Mouse (Mus musculus): Measurements from ENCODE around the gene Anks6.

Gene Anks6

GRCm38 (mm10) chr4:46990281-46991015 lies 66.8 kb downstream of the Anks6 start:
- no peak for DNase-seq (ENCODE audit: low read depth, low spot score)

GRCm38 (mm10) chr4:46989842-46990241 lies 67.4 kb downstream of the Anks6 start:
- DNase-seq (ENCODE audit: low read depth, low spot score) = peak; percentile 33

GRCm38 (mm10) chr4:46988824-46989223 lies 68.4 kb downstream of the Anks6 start:
- no peak for DNase-seq (ENCODE audit: low read depth, low spot score)

GRCm38 (mm10) chr4:46988257-46988656 lies 69.0 kb downstream of the Anks6 start:
- no peak for DNase-seq (ENCODE audit: low read depth, low spot score)

- DNase-seq (ENCODE audit: low read depth, low spot score) = no peak
Observed at GRCm38 (mm10) chr4:46987809-46988208, 69.4 kb downstream of the Anks6 start.

GRCm38 (mm10) chr4:46986054-46986453 lies 71.2 kb downstream of the Anks6 start:
- no peak for DNase-seq (ENCODE audit: low read depth, low spot score)

- no peak for DNase-seq (ENCODE audit: low read depth, low spot score)
Observed at GRCm38 (mm10) chr4:46982912-46983311, 74.3 kb downstream of the Anks6 start.

GRCm38 (mm10) chr4:46982094-46982493 lies 75.1 kb downstream of the Anks6 start:
- DNase-seq (ENCODE audit: low read depth, low spot score) = no peak

- no peak for DNase-seq (ENCODE audit: low read depth, low spot score)
Observed at GRCm38 (mm10) chr4:46978371-46978770, 78.9 kb downstream of the Anks6 start.

- no peak for DNase-seq (ENCODE audit: low read depth, low spot score)
Observed at GRCm38 (mm10) chr4:46977161-46977560, 80.1 kb downstream of the Anks6 start.

GRCm38 (mm10) chr4:46976671-46977071 lies 80.6 kb downstream of the Anks6 start:
- DNase-seq (ENCODE audit: low read depth, low spot score) = no peak

- DNase-seq (ENCODE audit: low read depth, low spot score) = no peak
Observed at GRCm38 (mm10) chr4:46973322-46973721, 83.9 kb downstream of the Anks6 start.

- DNase-seq (ENCODE audit: low read depth, low spot score) = no peak
Observed at GRCm38 (mm10) chr4:46967981-46968380, 89.2 kb downstream of the Anks6 start.

GRCm38 (mm10) chr4:46966551-46966950 lies 90.7 kb downstream of the Anks6 start:
- DNase-seq (ENCODE audit: low read depth, low spot score) = no peak

All from retina, adult 2 months (tissue).